Mouse (Mus musculus) bone marrow macrophage, adult 2 months (primary cell): Measurements from ENCODE around the gene Tstd2. TPM values are rescaled to one million over a fixed set of nuclear protein-coding genes. Genes with fewer than 3 reads are reported as not detected.
A peak's percentile ranks its signal among the peaks of the same experiment; 100 is the strongest.

Source experiments
- H3K27ac ChIP-seq: 2 replicates; pipeline ENCODE4 v1.5.1; 2012; ENCODE audit warnings: low read depth, low read length; ENCODE audit not compliant: insufficient read depth
- H3K4me1 ChIP-seq: 2 replicates; pipeline ENCODE4 v1.6.1; 2012; ENCODE audit warnings: low read length; ENCODE audit not compliant: control insufficient read depth, insufficient read depth
- H3K4me3 ChIP-seq: 2 replicates; pipeline ENCODE4 v1.5.1; 2012; ENCODE audit warnings: mild to moderate bottlenecking, low read length, moderate library complexity; ENCODE audit not compliant: insufficient read depth
- CTCF ChIP-seq: IDR thresholded peaks from 2 replicates; pipeline ENCODE4 v1.5.1; 2012; ENCODE audit warnings: low read depth, mild to moderate bottlenecking, low read length, moderate library complexity
- POLR2A ChIP-seq: IDR thresholded peaks from 2 replicates; pipeline ENCODE4 v1.6.1; 2012; ENCODE audit warnings: mild to moderate bottlenecking, low read depth, low read length, borderline replicate concordance
- polyA plus RNA-seq: library from polyadenylated mRNA; stranded (reverse); fragments of >200 nt; gene quantifications from 2 replicates; pipeline ENCODE4 v1.2.4, GENCODE M21; 2012; ENCODE audit not compliant: missing spikeins, insufficient read depth, insufficient read length

Tstd2 gene
- polyA plus RNA-seq, 1 experiment, result 34.2 TPM

DNA sequence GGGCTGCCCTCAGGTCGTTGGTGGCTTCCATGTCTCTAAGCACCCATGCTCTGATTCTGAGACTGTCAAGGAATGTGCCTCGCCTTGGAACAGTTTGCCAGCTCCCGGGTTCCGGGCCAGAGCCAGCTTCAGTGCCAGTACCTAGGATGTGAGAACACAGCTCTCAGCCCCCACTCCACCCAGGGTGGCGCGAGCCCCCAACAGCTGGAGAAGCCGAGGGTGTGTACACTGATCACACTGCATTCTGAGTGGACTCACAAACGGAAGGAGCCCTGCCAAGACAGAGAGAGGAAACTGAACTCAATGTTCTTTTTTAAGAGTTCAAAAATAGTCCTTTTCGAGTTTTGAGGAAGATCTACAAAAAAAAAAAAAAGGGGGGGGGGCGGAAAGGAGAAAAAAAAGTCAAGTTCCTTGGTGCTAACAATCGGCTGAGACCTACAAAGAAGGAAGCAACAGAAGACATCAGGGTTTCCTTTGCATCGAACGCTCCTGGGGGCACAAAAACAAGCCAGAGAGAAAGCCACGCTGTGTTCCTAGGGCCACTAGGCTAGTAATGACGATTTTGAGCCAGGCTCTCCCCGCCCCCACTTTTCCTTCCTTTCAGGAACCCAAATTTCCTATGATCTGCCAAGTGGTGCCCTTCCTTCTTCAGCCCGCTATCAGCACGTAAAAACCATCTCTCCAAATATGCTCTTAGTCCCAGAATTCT lies 51.6 kb downstream of the Tstd2 start:
- Histone ChIP-seq H3K27ac (peak overlapping the region; percentile 90), H3K4me3 (peak overlapping the region; percentile 38), H3K4me1 (peaks cover 32% of the 10 kb centered on the region)
- no peak for TF ChIP-seq CTCF
- no peak for TF ChIP-seq POLR2A

DNA sequence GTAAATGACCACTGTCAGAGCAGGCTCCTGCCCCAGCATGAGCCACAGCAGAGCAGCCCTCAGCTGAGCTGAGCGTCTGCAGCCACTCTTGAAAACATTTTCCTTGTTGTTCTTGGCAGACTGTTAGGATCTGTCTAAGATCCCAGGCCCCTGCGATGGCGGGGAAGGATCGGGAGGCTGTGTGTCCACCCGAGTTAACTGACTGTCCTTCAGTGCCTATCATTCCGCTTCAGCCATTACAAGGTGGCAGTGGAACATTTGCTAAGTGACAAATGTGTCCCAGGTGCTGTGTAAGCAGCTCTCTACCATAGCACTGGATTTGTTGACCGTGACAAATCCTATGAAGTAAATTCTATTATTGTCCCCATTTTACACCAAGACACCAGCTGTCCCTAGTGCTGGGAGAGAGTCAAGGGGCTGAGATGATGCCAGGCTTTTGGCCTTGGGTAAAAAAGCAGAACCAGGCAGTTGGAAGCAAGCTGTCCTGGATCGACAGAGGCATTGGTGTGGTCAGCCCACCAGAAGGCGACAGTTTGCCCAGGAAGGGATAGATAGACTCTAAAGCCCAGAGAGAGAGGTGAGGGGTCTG lies 53.2 kb downstream of the Tstd2 start:
- peaks cover 32% of the 10 kb centered on the region for H3K4me1 ChIP-seq
- H3K27ac ChIP-seq, result peak overlapping the region; percentile 90
- TF ChIP-seq POLR2A (no peak), CTCF (0 out of 2 replicates have a peak, but pooled peaks have one; percentile 9)
- no peak overlapping the region for H3K4me3 ChIP-seq

DNA sequence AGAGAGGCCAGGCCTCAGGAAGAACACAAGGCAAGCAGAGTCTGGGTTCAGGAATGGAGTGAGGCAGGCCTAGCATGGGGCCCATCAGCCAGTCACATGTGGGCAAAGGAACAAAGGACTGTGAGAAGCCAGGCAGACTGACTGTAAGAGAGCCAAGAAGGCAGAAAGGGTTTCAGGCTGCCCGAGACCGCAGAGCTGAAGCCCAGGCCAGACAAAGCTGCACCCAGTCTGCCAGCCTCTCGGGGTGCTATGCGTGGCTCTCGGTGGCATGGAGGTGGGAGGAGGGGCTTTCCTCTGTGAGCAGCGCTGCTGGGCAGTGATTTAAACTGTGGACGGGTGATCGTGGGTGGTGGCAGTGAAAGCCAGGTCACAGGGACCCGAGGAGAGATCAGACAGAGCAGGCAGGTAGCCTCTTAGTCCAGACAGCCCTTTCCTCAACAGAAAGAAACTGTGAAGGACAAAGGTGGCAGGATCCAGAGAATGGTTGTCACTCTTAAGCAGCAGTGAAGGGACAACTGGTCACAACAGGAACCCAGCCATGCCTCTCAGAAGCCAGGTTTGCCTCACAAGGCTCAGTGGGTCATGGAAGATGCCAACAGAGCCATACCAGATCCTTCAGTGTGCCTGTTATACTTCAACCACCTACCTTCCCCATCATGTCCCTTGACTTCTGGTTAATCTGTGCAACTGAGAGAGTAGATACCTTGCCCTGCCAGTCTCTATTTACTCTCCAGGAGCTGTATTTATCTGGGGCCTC lies 53.9 kb downstream of the Tstd2 start:
- peaks cover 32% of the 10 kb centered on the region for H3K4me1 ChIP-seq
- TF ChIP-seq POLR2A, result no peak
- no peak for TF ChIP-seq CTCF
- no peak overlapping the region for H3K27ac ChIP-seq
- no peak overlapping the region for H3K4me3 ChIP-seq

DNA sequence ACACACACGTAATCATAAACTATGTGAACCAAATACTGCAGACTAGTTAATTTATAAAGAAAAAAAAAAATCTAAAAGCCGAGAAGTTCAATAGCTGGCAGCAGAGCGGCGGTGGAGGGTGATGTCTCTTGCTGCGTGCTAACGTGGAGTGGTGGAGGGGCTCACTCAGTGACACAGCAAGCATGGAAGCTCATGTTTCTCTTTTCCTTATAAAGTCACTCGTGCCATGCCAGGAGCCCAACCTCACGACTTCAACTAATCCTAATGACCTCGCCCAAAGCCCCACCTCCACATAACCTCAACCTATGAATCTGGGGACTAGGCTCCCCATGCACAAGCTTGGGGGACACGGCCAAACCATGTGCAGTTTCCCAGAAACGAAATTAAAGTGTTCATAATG lies 55.9 kb downstream of the Tstd2 start:
- Histone ChIP-seq H3K4me1 (peaks cover 34% of the 10 kb centered on the region), H3K4me3 (no peak overlapping the region), H3K27ac (no peak overlapping the region)
- no peak for TF ChIP-seq POLR2A
- TF ChIP-seq CTCF, result no peak

DNA sequence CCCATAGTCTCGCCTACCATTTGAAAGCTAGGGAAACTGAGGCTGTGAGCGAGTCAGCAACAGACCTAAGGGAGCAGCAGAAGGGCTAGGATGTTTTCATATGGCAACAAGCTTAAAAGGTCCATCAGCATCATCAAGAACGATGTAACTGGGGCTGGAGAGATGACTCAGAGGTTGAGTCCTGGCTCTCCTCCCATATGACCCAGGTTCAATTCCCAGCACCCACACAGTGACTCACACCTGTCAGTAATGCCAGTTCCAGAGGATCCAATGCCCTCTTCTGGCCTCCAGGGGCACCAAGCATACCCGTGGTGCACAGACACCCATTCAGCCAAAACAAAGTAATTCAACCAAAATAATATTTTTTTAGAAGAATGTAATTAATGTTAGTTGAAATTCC lies 58.2 kb downstream of the Tstd2 start:
- Histone ChIP-seq H3K27ac (no peak overlapping the region), H3K4me1 (peaks cover 29% of the 10 kb centered on the region), H3K4me3 (no peak overlapping the region)
- no peak for TF ChIP-seq CTCF

DNA sequence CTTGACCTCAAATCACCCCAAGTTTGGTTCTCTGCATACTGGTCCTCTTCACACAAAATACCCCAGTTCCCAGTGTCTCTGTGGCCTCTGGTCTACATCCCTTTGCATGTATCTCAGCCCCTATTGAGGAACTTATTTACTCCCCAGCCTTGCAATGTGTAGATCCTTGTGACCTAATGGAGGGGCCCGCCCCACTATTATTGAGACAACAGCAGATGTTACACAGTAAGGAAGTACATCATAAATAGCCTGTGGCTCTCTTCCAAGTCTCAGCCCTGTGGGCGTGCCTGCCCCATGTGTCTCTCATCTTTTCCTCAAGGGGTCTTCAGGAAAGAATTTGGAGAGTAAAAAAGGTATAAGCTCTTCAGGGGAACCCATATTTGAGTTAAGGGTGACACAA lies 61.6 kb downstream of the Tstd2 start:
- Histone ChIP-seq H3K4me1 (peaks cover 30% of the 10 kb centered on the region), H3K4me3 (no peak overlapping the region), H3K27ac (peak overlapping the region; percentile 56)
- TF ChIP-seq POLR2A, result no peak
- no peak for TF ChIP-seq CTCF

DNA sequence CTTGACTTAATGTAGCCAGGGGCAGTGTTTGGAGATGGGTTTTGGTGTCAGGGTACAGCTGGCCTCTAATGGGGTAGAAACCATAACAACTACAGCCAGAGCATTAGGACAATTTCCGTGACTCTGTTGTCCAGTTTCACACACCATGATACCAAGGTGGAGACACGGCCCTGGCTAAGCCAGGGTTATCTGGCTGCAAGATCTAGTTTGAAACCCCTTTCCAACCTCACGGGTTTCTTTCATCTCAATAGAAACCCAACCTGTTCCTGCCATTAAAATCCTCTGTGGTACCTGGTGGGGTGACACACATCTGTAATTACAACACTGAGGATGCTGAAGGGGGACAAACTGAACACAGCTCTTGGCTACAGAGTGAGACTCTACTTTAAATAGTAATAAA lies 62.8 kb downstream of the Tstd2 start:
- Histone ChIP-seq H3K4me1 (peaks cover 30% of the 10 kb centered on the region), H3K4me3 (no peak overlapping the region), H3K27ac (no peak overlapping the region)
- TF ChIP-seq CTCF (no peak), POLR2A (no peak)

DNA sequence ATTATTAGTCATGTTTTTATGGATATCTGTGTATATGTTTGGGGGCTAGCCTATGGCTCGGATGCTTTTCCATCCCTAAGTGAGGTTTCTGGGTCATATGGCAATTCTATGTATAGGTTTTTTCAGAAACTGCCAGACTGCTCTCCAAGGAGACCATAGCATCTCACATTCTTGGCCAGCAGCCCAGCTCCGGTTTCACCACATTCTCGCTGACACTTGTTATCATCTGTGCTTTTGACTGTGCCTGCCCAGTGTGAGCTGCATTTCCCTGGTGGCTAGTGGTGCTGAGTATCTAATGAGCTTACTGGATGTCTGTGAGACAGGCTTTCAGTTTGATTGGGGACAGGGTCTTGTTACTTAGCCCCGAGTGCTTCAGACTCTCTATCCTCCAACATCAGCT lies 64.8 kb downstream of the Tstd2 start:
- TF ChIP-seq POLR2A (no peak), CTCF (no peak)
- no peak overlapping the region for H3K27ac ChIP-seq
- no peak overlapping the region for H3K4me3 ChIP-seq
- peaks cover 28% of the 10 kb centered on the region for H3K4me1 ChIP-seq

DNA sequence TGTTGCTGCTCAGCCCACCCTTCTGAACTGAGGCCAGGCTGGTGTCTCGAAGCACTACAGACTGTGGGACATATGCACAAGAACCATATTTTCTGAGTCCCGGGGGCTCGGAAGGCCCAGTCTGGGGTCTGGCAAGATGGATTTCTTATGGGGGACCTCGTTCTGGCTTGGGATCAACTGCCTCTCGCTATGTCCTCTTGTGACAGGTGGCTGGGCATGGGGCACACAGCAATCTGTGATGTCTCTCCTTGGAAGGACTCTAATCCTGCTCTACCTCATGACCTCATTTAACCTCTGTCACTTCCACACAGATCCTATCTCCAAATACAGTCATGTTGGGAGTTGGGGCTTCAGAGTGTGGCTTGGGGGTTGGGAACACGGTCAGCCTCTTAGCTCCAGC lies 65.9 kb downstream of the Tstd2 start:
- Histone ChIP-seq H3K4me3 (no peak overlapping the region), H3K4me1 (peaks cover 18% of the 10 kb centered on the region), H3K27ac (no peak overlapping the region)
- TF ChIP-seq CTCF, result no peak
- TF ChIP-seq POLR2A, result no peak
